Comparison of ENCODE assay signal across 25 mouse cellular contexts in the genomic region with DNA sequence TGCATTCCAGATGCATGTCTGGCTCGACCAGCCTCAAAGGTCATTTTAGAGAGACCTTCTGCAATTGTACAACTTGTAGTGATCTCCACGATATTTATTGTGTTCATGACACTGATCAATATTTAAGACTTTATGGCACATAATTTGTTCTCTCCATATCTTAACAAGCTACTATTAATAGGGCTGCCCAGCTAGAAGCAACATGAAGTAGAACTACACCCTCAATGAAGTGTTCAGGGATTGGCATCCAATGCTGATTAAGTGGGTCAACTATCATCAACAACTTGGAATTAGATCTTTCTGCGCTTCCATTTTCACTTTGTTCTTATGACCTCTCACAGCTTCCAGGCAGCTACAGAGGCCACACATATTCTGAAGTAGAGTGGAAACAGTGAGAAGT.
"Had no signal": no experiment of that assay in that cellular context is flagged by ENCODE, and none has a peak within 500 bp of the region (broad histone marks: within the 10 kb centered on the region; RNA-seq: fewer than 3 reads in every experiment).

No protein-coding gene starts in this region.

- H3K27me3 ChIP-seq: heart, embryonic 13.5 days; heart, embryonic 15.5 days; hindbrain, embryonic 13.5 days; hindbrain, embryonic 15.5 days; kidney, embryonic 15.5 days; limb, embryonic 13.5 days; limb, embryonic 15.5 days; liver, embryonic 13.5 days; liver, embryonic 15.5 days had no signal

- H3K4me3 ChIP-seq: gastrocnemius, adult 2 months; heart, embryonic 10.5 days; heart, embryonic 13.5 days; heart, embryonic 15.5 days; hindbrain, embryonic 13.5 days; hindbrain, embryonic 15.5 days; kidney, embryonic 15.5 days; limb, embryonic 13.5 days; limb, embryonic 15.5 days; liver, embryonic 13.5 days; liver, embryonic 15.5 days had no signal

- H3K4me2 ChIP-seq: heart, embryonic 13.5 days; heart, embryonic 15.5 days; hindbrain, embryonic 13.5 days; hindbrain, embryonic 15.5 days; kidney, embryonic 15.5 days; limb, embryonic 13.5 days; limb, embryonic 15.5 days; liver, embryonic 13.5 days; liver, embryonic 15.5 days had no signal

- H3K27ac ChIP-seq: gastrocnemius, adult 2 months; heart, embryonic 10.5 days; heart, embryonic 13.5 days; heart, embryonic 15.5 days; hindbrain, embryonic 13.5 days; hindbrain, embryonic 15.5 days; hindbrain, postnatal 0 days; kidney, embryonic 15.5 days; kidney, postnatal 0 days; limb, embryonic 13.5 days; limb, embryonic 15.5 days; liver, embryonic 13.5 days; liver, embryonic 15.5 days had no signal

- H3K9ac ChIP-seq: heart, embryonic 13.5 days; heart, embryonic 15.5 days; hindbrain, embryonic 13.5 days; hindbrain, embryonic 15.5 days; kidney, embryonic 15.5 days; limb, embryonic 13.5 days; limb, embryonic 15.5 days; liver, embryonic 13.5 days; liver, embryonic 15.5 days had no signal

- H3K4me1 ChIP-seq: heart, embryonic 10.5 days; heart, embryonic 13.5 days; heart, embryonic 15.5 days; hindbrain, embryonic 13.5 days; hindbrain, embryonic 15.5 days; kidney, embryonic 15.5 days; liver, embryonic 13.5 days; liver, embryonic 15.5 days had no signal

- H3K36me3 ChIP-seq: heart, embryonic 10.5 days; heart, embryonic 13.5 days; heart, embryonic 15.5 days; hindbrain, embryonic 13.5 days; hindbrain, embryonic 15.5 days; kidney, embryonic 15.5 days; limb, embryonic 13.5 days; limb, embryonic 15.5 days; liver, embryonic 13.5 days; liver, embryonic 15.5 days had no signal

- ATAC-seq: hindbrain, postnatal 0 days had no signal

- H3K9me3 ChIP-seq: heart, embryonic 10.5 days; heart, embryonic 15.5 days; hindbrain, embryonic 13.5 days; hindbrain, embryonic 15.5 days; kidney, embryonic 15.5 days; limb, embryonic 13.5 days; limb, embryonic 15.5 days; liver, embryonic 13.5 days; liver, embryonic 15.5 days had no signal

- DNase-seq: gastrocnemius, adult 2 months; gastrocnemius, postnatal 14 days; gastrocnemius, postnatal 36 days; heart, adult 18-20 months; heart, postnatal 14 days; heart, postnatal 36 days; kidney, adult 2 months; kidney, adult 9 months; kidney, postnatal 14 days; kidney, postnatal 36 days; layer of hippocampus, adult 9-11 months; layer of hippocampus, postnatal 36 days; left cerebral cortex, postnatal 4 days; liver, embryonic 13.5 days had no signal
